ENCODE assay signal across 8 mouse cellular contexts in genomic region chr9:120020285-120020890, GRCm38 (mm10). TPM values are rescaled to one million over a fixed set of nuclear protein-coding genes. Genes with fewer than 3 reads are reported as not detected.
DNase-seq lines count a peak whose midpoint lies in the region; TF ChIP-seq lines count a peak whose summit lies in the region.

No protein-coding gene starts in this region.

- intact Hi-C loops in gastrocnemius, postnatal 36 days (cut with DNase I), result no loop called here

- H3K27me3 ChIP-seq in MEL (ENCODE audit: control insufficient read depth in 1 of 2, insufficient read depth in 2 of 2, low read length in 2 of 2), result no peaks in the 10 kb centered on the region; a peak in 2 of 4 replicates
- no peaks in the 10 kb centered on the region for H3K27me3 ChIP-seq in liver, adult 2 months (ENCODE audit: control insufficient read depth, insufficient read depth, low read length)

- DNase-seq in A20 (ENCODE audit: low read depth, low spot score) (peak; percentile 63), MEL (ENCODE audit: low read depth, low spot score) (peak; percentile 75)
- peak; percentile 90 to 94 for DNase-seq in cerebellum, postnatal 10 days
- DNase-seq in gastrocnemius, postnatal 36 days, result peak; percentile 63 to 71
- peak; percentile 63 to 83 for DNase-seq in kidney, adult 8-10 months
- DNase-seq in liver, adult 2 months (ENCODE audit: extremely low read depth, low read depth, low spot score), result peak; percentile 56
- DNase-seq in retina, embryonic 14.5 days (ENCODE audit: low spot score), result peak; percentile 89
- peak; percentile 78 for DNase-seq in thymus, postnatal 25 days

- no peak overlapping the region for H3K9ac ChIP-seq in MEL (ENCODE audit: control insufficient read depth, low read depth, low read length, poor library complexity, severe bottlenecking)
- no peak overlapping the region for H3K9ac ChIP-seq in liver, adult 2 months (ENCODE audit: low read depth, low read length)

- no peaks in the 10 kb centered on the region for H3K9me3 ChIP-seq in MEL (replicated peaks; ENCODE audit: insufficient read depth, low read length)

- WGBS in liver, adult 2 months, result 16% methylated on average over 7 of the region's 7 CpGs

- no peak for TF ChIP-seq EP300 in MEL (IDR thresholded peaks at IDR 0.05; ENCODE audit: low read depth in 1 of 2, low read length in 2 of 2)

- no peaks in the 10 kb centered on the region for H3K79me2 ChIP-seq in MEL (ENCODE audit: control insufficient read depth, insufficient read depth, low read length, poor library complexity)
- 0 out of 2 replicates have a peak, but pooled peaks cover 5% of the 10 kb centered on the region for H3K79me2 ChIP-seq in liver, adult 2 months (ENCODE audit: control insufficient read depth, insufficient read depth, low read length)

- TF ChIP-seq POLR2A in MEL (IDR thresholded peaks at IDR 0.05; ENCODE audit: control insufficient read depth in 1 of 2, insufficient read depth in 1 of 2, low read depth in 1 of 2, low read length in 2 of 2, poor library complexity in 1 of 2), result no peak
- no peak for TF ChIP-seq POLR2A in liver, adult 2 months (IDR thresholded peaks at IDR 0.05; ENCODE audit: extremely low read depth, insufficient read depth, low read length)

- no peak overlapping the region for H3K27ac ChIP-seq in MEL (ENCODE audit: control insufficient read depth, low read depth, low read length)
- no peak overlapping the region for H3K27ac ChIP-seq in liver, adult 2 months (replicated peaks; ENCODE audit: insufficient read depth, low read depth, low read length)

- no peak overlapping the region for H3K4me3 ChIP-seq in MEL (ENCODE audit: control insufficient read depth in 1 of 2, insufficient read depth in 1 of 2, low read depth in 2 of 2, low read length in 2 of 2)
- no peak overlapping the region for H3K4me3 ChIP-seq in liver, adult 2 months (ENCODE audit: insufficient read depth, low read depth, low read length)

- H3K4me1 ChIP-seq in MEL (ENCODE audit: control insufficient read depth in 1 of 2, insufficient read depth in 2 of 2, low read length in 2 of 2), result no peaks in the 10 kb centered on the region
- H3K4me1 ChIP-seq in liver, adult 2 months (ENCODE audit: control insufficient read depth, insufficient read depth, low read length), result peaks cover 16% of the 10 kb centered on the region

- H3K36me3 ChIP-seq in MEL (ENCODE audit: control insufficient read depth in 1 of 2, insufficient read depth in 2 of 2, low read length in 2 of 2), result no peaks in the 10 kb centered on the region
- no peaks in the 10 kb centered on the region for H3K36me3 ChIP-seq in liver, adult 2 months (ENCODE audit: control insufficient read depth, insufficient read depth, low read length)

- peak; percentile 78 for TF ChIP-seq RAD21 in MEL (IDR thresholded peaks at IDR 0.05; ENCODE audit: low read depth, low read length)

- TF ChIP-seq CTCF in MEL (IDR thresholded peaks at IDR 0.05 in 2 of 3, conservative IDR thresholded peaks at IDR 0.05 in 1 of 3; ENCODE audit: control insufficient read depth in 1 of 3, insufficient read depth in 1 of 3, low read depth in 2 of 3, low read length in 3 of 3, poor library complexity in 1 of 3, severe bottlenecking in 1 of 3), result peak; percentile 45 to 88 (median 75)
- TF ChIP-seq CTCF in liver, adult 2 months (IDR thresholded peaks at IDR 0.05; ENCODE audit: low read depth, low read length), result no peak; the same call in none of the 2 replicates

TF ChIP-seq in MEL, 35 proteins besides CTCF, POLR2A, EP300 and RAD21:
- TF ChIP-seq ZKSCAN1 (IDR thresholded peaks at IDR 0.05; ENCODE audit: low read depth, low read length), result no peak
- TF ChIP-seq ZC3H11A (IDR thresholded peaks at IDR 0.05; ENCODE audit: low read depth, low read length), result peak; percentile 60
- TF ChIP-seq GATA1 (IDR thresholded peaks at IDR 0.05; ENCODE audit: low read depth, low read length), result no peak
- TF ChIP-seq SMC3 (IDR thresholded peaks at IDR 0.05; ENCODE audit: low read depth, low read length), result peak; percentile 79
TF ChIP-seq in MEL: peak in this region for 2.

RNA-seq across cellular contexts. Expression of gene Xirp1, which starts 3.0 kb away (rescaled TPM):
- total RNA-seq in MEL (2012; rRNA removed), result not detected in 2 replicates
- not detected for polyA plus RNA-seq in MEL (2012; ENCODE audit: insufficient read depth in 1 of 2, insufficient read length in 2 of 2, low read depth in 1 of 2, low replicate concordance in 2 of 2, missing spikeins in 1 of 2)
- total RNA-seq in gastrocnemius, postnatal 36 days (2021), result 100 to 1,000 TPM in 1 of 2 experiments, 10 to 100 TPM in 1; 96.9 to 125 TPM
- total RNA-seq in liver, adult 2 months (2014; rRNA removed), result under 0.01 and 0.09 TPM in 2 replicates
- polyA plus RNA-seq in liver, adult 2 months (2012; rRNA removed), result 0.11 TPM in 2 replicates

RNA-seq across cellular contexts. Expression of gene Csrnp1, which starts 35.9 kb away (rescaled TPM):
- 3.7 and 4.1 TPM in 2 replicates for total RNA-seq in MEL (2012; rRNA removed)
- polyA plus RNA-seq in MEL (2012; ENCODE audit: insufficient read depth in 1 of 2, insufficient read length in 2 of 2, low read depth in 1 of 2, low replicate concordance in 2 of 2, missing spikeins in 1 of 2), result 1 to 10 TPM in 1 of 2 experiments, not detected in 1; 8.1 TPM
- total RNA-seq in gastrocnemius, postnatal 36 days (2021), result 10 to 100 TPM in 1 of 2 experiments, 1 to 10 TPM in 1; 3.0 to 11.0 TPM
- total RNA-seq in liver, adult 2 months (2014; rRNA removed), result 5.8 and 9.2 TPM in 2 replicates
- 9.7 and 10.4 TPM in 2 replicates for polyA plus RNA-seq in liver, adult 2 months (2012; rRNA removed)

RNA-seq across cellular contexts. Expression of gene Cx3cr1, which starts 49.3 kb away (rescaled TPM):
- total RNA-seq in MEL (2012; rRNA removed), result not detected in 2 replicates
- polyA plus RNA-seq in MEL (2012; ENCODE audit: insufficient read depth in 1 of 2, insufficient read length in 2 of 2, low read depth in 1 of 2, low replicate concordance in 2 of 2, missing spikeins in 1 of 2), result not detected
- under 1 TPM; 0.28 to 0.52 TPM for total RNA-seq in gastrocnemius, postnatal 36 days (2021)
- 0.09 and 0.40 TPM in 2 replicates for total RNA-seq in liver, adult 2 months (2014; rRNA removed)
- 0.27 and 0.39 TPM in 2 replicates for polyA plus RNA-seq in liver, adult 2 months (2012; rRNA removed)

Comparison
In these comparisons a context has a peak if more than half of its experiments do, and no peak if none do; other contexts are left out.
1. RNA of gene Xirp1, which starts 3.0 kb away (total RNA-seq): 96.9 to 125 TPM in gastrocnemius, postnatal 36 days; under 0.01 to 0.09 TPM in liver, adult 2 months and not detected in MEL; every median in the first group is over 10 times any median in the second.
2. Peak in every context shown above with its lines, with median percentiles within 50 percentile points of each other: DNase-seq.